Mouse (Mus musculus) monocyte, adult 5-6 weeks (primary cell): Measurements from ENCODE around the gene Ctcfl. TPM values are rescaled to one million over a fixed set of nuclear protein-coding genes. Genes with fewer than 3 reads are reported as not detected.
"Not testable (repeated sequence)": the region's sequence is repeated elsewhere in the genome, so short reads cannot be mapped to it uniquely, and the experiment has no call there.

ENCODE experiments used
- ATAC-seq: fragments of 153-309, 156-312 bp; replicated peaks from 2 replicates; pipeline ENCODE4 v1.8.0; 2017; ENCODE audit warnings: mild to moderate bottlenecking; ENCODE audit not compliant: low TSS enrichment, insufficient number of reproducible peaks, severe bottlenecking, poor library complexity, low FRiP score
- total RNA-seq: library from RNA; stranded (forward); fragments of 200-1000, 200-491, 200-594 nt; gene quantifications from 3 replicates; pipeline ENCODE4 v1.2.3, GENCODE M21; 2017

Ctcfl gene
- total RNA-seq, 1 experiment from 2014 or later = not detected

DNA sequence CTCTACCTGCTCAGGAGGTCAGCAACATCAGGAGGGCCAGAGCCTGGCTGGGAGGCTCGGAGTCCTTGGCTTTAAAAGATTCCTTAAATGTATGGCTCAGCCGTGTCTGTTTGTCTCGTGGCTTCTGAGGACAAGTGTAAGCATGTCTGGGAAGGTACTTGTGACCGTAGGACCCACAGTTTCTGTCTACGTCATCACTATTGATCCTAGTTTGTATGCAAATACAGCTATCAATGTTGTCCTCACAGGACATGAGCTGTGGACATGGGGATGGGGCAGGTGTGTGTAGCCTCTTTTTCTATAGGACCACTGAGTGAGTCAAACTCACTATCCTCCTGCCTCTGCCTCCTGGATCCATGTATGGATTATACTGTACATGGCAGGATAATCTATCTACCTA is 28.7 kb upstream of the Ctcfl start:
- ATAC-seq = no peak

DNA sequence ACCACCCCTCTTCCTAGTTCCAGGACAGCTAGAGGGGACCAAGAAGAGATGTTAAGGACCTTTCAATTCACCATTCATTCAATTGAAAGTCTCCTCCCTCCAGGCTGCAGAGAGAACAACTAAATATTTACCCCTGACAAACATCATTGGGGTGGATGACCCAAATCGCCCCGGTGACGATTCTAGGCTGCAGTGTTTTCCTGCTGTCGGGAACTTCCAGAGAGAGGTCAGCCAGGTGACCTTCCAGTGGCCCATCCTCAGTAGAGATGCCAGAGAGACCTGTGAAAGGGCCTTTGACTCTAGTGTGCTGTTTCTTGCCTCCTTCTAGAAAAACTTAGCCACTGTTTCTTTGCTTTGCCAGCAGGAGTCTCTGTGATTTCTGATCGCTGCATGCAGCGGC is 27.4 kb upstream of the Ctcfl start:
- no peak for ATAC-seq

DNA sequence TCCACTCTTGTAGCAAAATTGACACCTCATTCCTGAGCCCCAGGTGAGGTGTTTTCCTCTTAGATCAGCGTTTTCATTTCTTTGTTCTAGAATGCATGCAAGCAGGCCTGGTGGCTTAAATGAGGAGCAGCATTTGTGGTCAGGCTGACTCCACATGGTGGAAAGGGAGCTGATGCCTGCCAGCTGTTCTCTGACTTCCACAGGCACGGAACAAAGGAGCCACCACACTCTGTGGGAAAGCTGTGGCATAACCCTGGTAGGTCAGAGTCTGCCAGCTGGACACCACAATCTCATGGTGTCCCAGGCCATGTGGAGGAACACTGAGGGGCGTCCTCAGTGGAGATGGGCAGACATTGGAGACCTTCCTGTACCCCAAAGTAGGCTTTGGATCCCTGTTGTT is 26.5 kb upstream of the Ctcfl start:
- ATAC-seq = no peak

DNA sequence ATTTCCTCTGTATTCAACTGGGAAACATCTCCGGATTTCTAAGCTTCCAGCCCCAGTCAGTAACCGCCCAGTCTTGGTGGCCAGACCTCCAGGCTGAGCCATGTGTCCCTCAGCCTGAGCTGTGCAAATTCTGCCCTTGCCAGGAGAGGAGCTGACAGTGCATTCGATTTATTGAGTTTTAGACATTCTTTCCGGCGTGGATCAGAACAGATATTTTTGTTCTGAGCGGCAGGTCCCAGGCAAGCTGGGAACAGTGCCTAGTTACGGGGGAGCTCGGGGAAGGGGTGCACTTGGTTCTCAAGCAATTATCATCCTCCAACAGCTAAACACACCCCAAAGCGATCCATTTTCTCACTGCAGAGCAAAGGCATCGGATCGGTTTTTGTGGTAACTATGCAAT is 24.3 kb upstream of the Ctcfl start:
- ATAC-seq = no peak

DNA sequence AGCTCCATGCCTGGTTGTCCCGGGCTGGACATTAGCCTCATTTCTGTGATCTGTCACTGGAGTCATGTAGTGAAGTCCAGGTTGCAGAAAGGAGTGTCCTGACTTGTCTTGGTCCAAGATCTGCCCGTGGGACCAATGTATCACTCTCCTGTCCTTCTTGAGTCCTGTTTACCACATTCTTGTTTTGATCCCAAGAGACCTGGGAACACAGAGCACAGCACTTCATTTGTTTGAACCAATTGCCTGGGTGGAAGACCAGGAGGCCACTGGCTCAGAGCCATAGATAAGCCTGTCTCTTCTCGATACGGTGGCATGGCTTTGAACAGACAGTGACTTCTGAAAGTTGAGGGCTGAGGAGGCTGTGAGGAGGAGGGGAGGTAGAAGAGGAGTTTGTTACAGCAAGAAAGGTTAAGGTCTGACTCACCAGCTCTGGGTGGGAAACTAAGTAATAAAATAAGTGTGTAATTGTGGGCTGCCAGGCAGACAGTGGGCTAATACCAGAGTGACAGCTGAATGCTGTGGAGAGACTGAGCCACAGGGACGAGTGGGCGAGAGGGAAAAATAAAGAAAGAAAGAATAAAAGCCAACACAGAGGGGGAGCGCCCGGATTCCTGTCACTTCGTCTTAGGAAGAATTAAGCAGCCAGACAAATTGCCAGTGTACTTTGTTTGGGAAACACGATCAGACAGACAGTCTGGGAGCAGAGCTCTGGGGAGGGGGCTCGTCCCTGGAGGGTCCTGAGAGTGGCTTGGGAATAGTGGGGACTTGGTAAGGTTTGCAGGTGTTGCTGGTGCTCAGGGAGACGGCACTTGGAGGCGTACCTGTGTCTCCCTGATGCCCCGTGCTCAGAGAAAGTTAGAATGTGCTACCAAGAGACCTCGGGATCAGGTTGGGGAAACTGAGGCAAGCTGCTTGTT is 19.3 kb upstream of the Ctcfl start:
- no peak for ATAC-seq

DNA sequence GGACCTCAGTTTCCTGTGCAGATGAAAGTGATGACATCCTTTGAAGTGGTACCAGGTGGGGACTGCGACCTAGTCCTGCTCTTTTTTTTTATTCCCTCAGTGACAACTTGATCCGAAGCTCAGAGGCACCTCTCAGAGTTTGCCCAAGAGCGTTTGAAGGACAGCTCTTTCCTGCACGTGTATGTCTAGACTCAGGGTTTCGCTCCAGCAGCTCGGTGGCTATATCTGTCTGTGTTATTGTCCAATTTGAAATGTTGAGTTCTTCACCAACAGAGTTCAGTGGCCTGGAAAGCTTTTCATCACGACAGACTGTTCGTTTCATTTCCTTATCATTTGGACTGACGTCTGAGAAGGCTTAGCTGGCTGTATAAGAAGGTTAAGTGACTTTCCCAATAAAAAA is 15.4 kb upstream of the Ctcfl start:
- ATAC-seq = no peak

DNA sequence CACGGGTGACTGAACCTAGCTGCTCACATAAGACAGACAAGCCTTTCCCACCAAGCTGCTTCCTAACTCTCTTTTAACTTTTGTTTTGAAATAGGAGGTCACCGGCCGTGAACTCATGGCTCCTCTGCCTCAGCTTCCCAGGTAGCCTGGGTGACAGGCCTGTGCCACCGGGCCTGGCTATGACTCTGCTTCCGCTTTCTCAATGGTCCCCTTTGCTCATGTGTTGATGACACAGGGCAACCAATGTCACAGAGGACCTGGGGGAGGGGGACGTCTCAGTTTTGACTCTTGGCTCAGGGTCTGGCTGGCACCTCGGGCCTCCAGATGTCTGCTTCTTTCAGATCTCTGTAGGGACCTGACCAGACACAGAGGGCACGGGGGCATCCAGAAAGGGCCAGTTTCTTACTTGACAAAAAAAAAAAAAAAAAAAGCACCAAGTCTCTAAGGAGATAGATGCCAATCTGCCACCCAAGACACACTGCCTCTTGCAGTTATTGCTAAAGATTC is 13.5 kb upstream of the Ctcfl start:
- ATAC-seq = no peak

DNA sequence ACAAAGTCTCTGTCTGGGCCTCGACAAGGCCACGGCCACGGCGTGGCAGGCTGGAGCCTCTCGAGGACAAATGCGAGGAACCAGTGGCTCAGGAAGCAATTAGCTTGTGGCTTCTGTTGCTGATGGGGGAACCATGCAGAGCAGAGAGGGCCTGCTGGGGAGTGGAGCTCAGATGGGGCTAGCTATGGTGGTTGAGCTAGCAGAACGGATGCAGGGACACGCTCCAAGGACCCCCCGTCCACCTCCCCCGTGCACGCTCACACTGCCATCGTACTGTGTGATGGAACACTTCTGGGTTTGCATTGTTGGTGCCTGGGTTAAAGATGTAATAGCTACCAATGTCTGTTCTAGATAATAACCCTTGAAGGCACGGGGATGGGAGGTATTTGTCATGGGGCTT is 12.9 kb upstream of the Ctcfl start:
- no peak for ATAC-seq

DNA sequence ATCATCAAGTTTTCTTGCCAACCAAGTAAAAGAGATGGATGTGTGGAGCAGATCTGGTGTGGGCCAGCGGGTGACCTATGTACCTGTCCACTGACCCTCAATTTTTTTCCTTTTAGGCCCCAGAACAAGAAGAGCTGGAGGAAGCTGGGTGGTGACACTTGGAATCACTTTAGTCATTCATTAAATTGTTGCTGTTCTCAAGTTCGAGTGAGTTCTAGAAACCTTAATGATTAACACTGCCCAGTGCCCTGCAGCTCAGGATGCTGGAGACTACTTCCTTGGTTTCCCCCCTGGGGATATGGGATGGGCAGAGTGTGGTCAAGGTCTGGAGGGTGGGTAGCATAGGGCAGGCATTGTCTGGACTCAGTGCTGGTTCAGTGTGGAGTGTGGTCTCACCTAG is 9.8 kb upstream of the Ctcfl start:
- ATAC-seq = no peak

DNA sequence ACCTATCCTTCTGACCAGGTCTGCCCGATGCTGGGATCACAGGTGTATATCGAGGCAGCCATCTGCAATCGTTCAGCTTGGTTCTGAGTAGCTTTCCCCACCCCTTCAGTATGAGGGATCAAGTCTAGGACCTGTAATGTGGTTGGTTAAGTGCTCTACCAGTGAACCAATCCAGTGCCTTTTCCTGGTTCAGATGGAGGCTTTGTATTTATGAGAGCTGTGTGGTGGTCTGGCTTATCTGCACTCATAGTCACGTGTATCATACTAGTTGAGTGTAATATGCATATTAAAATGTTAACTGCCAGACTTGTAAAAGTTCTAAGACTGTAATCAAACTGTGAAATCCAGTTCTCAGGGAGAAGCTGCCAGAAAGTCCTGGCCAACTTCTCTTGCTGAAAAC is 7.1 kb upstream of the Ctcfl start:
- ATAC-seq = no peak

DNA sequence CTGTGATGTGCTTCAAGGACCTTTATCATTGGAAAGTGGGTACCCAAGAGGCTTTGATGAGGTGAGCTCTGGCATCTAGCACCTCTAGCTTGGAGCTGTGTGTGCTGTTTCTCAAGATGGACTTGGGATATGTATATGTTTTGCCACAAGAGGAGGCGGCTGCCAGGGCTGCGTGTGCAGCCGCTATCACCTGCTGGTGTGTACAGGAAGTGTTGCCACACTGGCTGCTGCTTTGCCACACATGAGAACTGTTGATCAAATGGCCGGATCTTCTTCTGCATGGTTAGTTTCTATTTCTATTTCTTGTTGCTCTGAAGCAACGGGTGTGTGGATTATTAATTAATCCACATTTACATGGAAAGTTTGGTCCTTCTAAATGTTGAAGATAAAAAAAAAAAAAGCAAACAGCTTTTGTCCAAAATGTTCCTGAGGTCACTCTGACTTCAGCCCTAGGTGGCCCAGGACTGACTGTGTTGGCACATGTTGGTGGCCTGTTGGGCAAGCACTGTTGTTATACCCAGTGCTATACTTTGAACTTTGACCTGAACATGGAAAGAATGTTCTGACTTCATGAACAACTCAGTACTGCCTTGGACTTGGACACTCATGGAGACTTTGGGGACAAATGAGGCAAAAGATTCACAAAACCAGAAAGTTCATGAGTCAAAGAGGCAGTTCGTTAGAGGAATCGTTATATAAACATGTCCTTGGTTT is 4.9 kb upstream of the Ctcfl start:
- ATAC-seq = no peak

DNA sequence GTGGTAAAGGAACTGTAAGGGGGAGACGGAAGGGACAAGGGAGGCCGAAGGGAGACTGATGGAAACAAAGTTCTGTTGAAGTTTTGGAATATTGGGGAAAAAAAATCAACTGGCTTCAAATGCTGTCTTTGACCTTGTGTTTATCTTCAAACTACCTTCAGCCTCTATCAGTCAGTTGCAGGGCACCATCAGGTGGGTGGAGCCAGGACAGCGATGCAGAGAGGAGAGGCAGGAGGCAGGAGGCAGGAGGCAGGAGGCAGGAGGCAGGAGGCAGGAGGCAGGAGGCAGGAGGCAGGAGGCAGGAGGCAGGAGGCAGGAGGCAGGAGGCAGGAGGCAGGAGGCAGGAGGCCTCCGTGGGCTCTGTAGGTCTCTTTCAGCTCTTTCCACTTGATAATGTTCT is 792 bp upstream of the Ctcfl start:
- not testable (repeated sequence) for ATAC-seq

DNA sequence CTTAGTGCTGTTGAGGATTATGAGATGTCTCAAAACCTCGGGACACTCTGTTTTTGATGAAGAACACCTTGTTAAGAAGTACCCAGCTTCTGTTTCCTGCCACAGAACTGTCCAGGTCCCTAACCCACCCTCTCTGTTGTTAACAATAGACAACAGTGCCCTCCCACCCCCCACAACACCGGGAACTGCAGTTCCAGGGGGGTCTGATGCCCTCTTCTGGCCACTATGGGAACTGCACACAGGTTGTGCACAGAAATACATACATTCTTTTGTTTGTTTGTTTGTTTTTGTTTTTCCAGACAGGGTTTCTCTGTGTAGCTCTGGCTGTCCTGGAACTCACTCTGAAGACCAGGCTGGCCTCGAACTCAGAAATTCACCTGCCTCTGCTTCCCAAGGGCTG is 5.5 kb downstream of the Ctcfl start:
- not testable (repeated sequence) for ATAC-seq

DNA sequence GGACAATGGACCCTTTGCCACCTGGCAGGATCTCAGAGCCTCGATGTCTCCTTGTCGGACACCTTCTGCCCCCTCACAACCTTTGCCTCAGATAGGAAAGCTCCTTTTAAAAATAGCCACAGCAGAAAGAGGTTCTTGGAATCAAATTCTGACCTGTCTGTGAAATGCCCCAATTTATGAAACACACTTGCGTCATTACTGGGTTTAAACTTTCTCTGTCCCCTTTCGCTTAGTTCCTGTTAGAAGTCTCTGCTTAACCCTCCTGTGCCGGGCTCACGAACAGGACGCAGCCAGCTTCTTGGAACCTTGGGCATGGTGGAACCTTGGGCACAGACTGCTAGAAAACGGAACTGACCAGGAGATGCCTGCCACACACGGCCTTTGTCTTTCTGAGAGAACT is 8.8 kb downstream of the Ctcfl start:
- no peak for ATAC-seq

DNA sequence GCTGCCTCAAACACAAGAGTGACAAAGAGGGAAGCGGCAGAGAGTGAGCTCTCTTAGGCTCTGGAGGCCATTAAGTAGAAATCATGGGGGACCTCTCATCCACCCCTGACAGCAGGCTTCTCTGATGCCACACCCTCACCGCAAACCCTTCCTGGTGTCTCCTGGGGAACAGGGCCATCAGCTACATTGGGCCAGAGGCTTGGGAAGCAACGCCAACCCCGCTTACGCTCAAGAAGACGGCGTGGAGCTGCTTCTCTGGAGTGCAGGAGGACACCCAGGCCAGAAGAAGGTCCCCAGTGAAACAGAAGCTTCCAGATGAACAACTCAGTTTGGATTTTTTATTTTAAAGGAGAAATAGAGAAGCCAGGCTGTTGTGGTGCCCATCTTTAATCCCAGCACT is 9.8 kb downstream of the Ctcfl start:
- ATAC-seq = no peak

DNA sequence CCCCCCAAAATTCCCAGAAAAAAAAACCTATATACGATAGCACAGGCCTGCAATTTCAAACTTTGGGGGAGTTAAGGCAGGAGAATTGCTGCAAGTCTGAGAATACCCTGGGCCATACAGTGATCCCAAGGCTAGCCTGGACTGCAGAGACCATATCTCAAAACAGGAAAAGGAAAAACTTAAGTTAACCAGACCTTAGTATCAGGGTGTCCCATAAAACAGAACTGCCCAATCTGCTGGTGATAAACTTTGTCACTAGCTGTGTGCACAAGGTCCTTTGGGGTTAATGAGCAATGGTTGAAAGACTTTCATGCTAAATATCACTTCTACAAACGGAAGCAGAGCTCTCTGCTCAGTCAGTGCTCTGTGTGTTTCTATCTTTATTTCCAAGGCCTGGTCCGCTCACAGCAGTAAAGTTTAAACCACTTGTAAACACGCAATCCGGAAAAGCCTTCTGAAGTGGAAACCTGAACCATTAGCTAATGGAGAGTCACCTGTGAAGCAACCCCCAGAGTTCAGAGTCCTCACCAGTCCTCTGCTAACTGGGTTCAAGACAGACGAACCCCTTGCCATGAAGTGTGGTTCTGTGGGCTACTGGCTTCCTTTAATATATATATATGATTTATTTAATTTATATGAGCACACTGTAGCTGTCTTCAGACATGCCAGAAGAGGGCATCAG is 10.7 kb downstream of the Ctcfl start:
- ATAC-seq = no peak

DNA sequence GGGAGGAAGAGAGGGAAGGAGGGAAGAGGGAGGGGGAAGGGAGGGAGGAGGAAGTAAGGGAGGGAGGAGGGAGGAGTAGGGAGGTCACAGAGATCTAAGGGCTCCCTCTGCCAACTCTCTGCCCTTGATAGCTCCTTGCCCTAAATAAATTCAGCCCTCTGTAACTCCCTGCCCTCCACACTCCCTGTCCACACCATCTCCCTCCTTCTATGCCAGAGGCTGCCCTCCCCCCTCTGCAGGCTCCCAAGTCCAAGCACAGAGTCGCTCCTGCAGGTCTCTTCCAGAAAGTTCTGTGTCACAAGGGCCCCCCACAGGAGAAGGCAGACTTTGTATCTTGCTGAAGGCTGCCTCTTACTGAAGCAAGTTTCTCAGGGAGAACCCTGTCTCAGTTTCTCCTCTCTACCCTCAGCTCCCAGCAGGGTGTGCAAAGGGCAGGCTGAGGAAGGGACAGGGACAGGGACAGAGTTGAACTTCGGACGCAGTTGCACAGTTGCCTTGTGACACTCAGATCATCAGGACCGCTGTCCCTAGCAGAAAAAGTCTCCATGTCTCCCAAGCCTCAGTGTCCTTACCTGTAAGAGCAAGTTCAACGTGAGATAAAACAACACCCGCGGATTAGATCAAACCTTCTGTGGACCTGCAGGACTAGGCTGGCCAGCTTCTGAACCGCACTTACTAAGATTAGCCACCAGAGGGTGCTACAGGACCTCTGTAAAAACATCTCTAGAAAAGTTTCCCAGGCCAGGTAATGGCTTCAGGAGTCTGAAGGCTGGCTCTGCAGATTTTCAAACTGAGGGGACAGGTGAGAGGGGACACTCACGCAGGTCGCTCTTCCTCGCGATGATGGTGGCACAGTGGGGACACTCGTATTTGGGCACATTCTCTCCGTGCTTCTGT is 12.2 kb downstream of the Ctcfl start:
- ATAC-seq = peak; percentile 57; the same call in 1 of the 2 replicates

DNA sequence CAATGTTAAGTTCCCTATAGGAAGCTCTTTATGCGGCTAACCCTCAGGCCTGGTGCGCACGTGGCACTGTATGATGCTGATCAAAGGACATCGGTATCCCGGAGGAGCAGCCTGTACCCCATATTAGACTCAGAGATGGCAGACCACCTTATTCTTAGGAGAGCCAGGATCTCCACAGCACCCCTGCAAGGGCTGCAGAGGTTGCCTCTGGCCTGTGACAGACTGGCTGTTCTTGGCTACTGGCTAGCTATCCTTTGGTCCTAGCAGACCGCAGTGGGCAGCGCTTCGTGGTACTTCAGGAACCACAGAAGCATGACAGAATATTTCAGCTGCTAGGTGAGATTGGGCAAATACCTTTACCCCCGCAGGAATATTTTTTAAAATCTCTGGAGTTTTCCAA is 12.9 kb downstream of the Ctcfl start:
- no peak for ATAC-seq
